Mouse (Mus musculus) hindbrain, embryonic 11.5 days (tissue): ENCODE data around the gene Masp2. TPM values are rescaled to one million over a fixed set of nuclear protein-coding genes. Genes with fewer than 3 reads are reported as not detected.

Experiments used
- ATAC-seq: fragments of 200-750 bp; cut with Nextera tagmentation; 2 replicates; pipeline ENCODE4 v1.8.0; 2017; ENCODE audit warnings: mild to moderate bottlenecking, moderate TSS enrichment, moderate library complexity; ENCODE audit not compliant: low FRiP score
- DNase-seq: peaks from one replicate; pipeline ENCODE4 v3.0.0-alpha.2; 2015; ENCODE audit warnings: low spot score
- H3K27ac ChIP-seq: fragments of 300-500 bp; sonication (generic); 2 replicates; pipeline ENCODE4 v1.5.1; 2014; ENCODE audit warnings: mild to moderate bottlenecking, low read depth, low read length
- H3K27me3 ChIP-seq: fragments of 300-500 bp; sonication (generic); 2 replicates; pipeline ENCODE4 v1.6.1; 2014; ENCODE audit warnings: mild to moderate bottlenecking, low read length, moderate library complexity, mixed read lengths; ENCODE audit not compliant: control insufficient read depth, insufficient read depth
- H3K36me3 ChIP-seq: fragments of 300-500 bp; sonication (generic); 2 replicates; pipeline ENCODE4 v1.6.1; 2014; ENCODE audit warnings: mild to moderate bottlenecking, low read length, moderate library complexity, mixed read lengths; ENCODE audit not compliant: control insufficient read depth, insufficient read depth
- H3K4me1 ChIP-seq: fragments of 300-500 bp; sonication (generic); replicated peaks from 2 replicates; pipeline ENCODE4 v1.6.1; 2014; ENCODE audit warnings: low read length, mixed read lengths; ENCODE audit not compliant: control insufficient read depth, insufficient read depth
- H3K4me2 ChIP-seq: fragments of 300-500 bp; sonication (generic); replicated peaks from 2 replicates; pipeline ENCODE4 v1.6.1; 2014; ENCODE audit warnings: mild to moderate bottlenecking, low read depth, low read length
- H3K4me3 ChIP-seq: fragments of 300-500 bp; sonication (generic); 2 replicates; pipeline ENCODE4 v1.5.1; 2014; ENCODE audit warnings: low read depth, low read length
- H3K9ac ChIP-seq: fragments of 300-500 bp; sonication (generic); 2 replicates; pipeline ENCODE4 v1.6.1; 2014; ENCODE audit warnings: low read depth, low read length
- H3K9me3 ChIP-seq: fragments of 300-500 bp; sonication (generic); 2 replicates; pipeline ENCODE4 v1.6.1; 2016; ENCODE audit warnings: low read length; ENCODE audit not compliant: control insufficient read depth
- WGBS: fragments of 180-500 bp; shearing (Covaris S2); extraction: QIAGEN DNeasy Blood & Tissue Kit; methylation state at CpG from one replicate; pipeline ENCODE4 v1.1.7; 2014; 5-methylcytosine and 5-hydroxymethylcytosine counted together
- polyA plus RNA-seq: library from polyadenylated mRNA; unstranded; fragments of >200 nt; fragmentation: Nextera tagmentation; extraction: Ambion mirVana; gene quantifications from 2 replicates; pipeline ENCODE4 v1.2.1, GENCODE M21; 2014

Gene Masp2
- polyA plus RNA-seq, 1 experiment from 2014 or later, result 0.25 TPM

GRCm38 (mm10) chr4:148654701-148655398 lies 52.5 kb downstream of the Masp2 start:
- H3K9me3 ChIP-seq, result no peaks in the 10 kb centered on the region
- DNase-seq (peak; percentile 54), ATAC-seq (peak; percentile 15; the same call in 1 of the 2 replicates)
- H3K9ac ChIP-seq, result no peak overlapping the region
- WGBS, result 84% methylated on average over 18 of the region's 18 CpGs
- 0 out of 2 replicates have a peak, but pooled peaks cover 2% of the 10 kb centered on the region for H3K4me1 ChIP-seq
- no peak overlapping the region for H3K4me3 ChIP-seq
- H3K27me3 ChIP-seq, result no peaks in the 10 kb centered on the region
- H3K36me3 ChIP-seq, result no peaks in the 10 kb centered on the region
- no peak overlapping the region for H3K27ac ChIP-seq
- H3K4me2 ChIP-seq, result no peak overlapping the region

GRCm38 (mm10) chr4:148656691-148657258 lies 54.4 kb downstream of the Masp2 start:
- no peak for ATAC-seq

DNA sequence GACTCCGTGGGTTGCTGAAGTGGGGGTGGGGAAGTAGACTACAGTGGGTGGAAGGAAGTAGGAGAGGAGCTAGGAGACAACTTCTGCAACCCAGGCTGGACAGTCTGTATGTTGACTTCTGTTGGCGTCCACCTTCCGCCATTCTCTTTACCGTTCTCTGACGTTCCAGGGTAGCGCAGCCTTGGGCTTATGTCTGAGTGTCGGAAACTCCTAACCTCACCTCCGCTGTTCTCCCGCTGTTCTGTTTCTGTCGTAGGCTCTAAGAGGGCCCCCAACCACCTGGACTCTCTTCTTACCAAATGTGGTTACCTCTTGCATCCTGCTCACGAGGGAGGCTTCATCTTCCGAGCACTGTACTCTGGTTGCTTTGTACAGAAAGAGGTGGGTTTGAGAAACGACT lies 55.4 kb downstream of the Masp2 start:
- Histone ChIP-seq H3K9ac (no peak overlapping the region), H3K27me3 (0 out of 2 replicates have a peak, but pooled peaks cover 2% of the 10 kb centered on the region), H3K4me1 (0 out of 2 replicates have a peak, but pooled peaks cover 2% of the 10 kb centered on the region), H3K4me3 (no peak overlapping the region), H3K4me2 (no peak overlapping the region), H3K27ac (no peak overlapping the region), H3K36me3 (no peaks in the 10 kb centered on the region), H3K9me3 (no peaks in the 10 kb centered on the region)
- DNase-seq (no peak), ATAC-seq (no peak)
- 88% methylated on average over 13 of the region's 13 CpGs for WGBS

More at GRCm38 (mm10) chr4:148656691-148657258, 54.4 kb downstream of the Masp2 start:
- Histone ChIP-seq H3K27me3 (0 out of 2 replicates have a peak, but pooled peaks cover 1% of the 10 kb centered on the region), H3K4me3 (no peak overlapping the region), H3K4me2 (no peak overlapping the region), H3K4me1 (0 out of 2 replicates have a peak, but pooled peaks cover under 1% of the 10 kb centered on the region), H3K9ac (no peak overlapping the region), H3K36me3 (no peaks in the 10 kb centered on the region), H3K9me3 (no peaks in the 10 kb centered on the region), H3K27ac (no peak overlapping the region)
- 43% methylated on average over 15 of the region's 15 CpGs for WGBS
- DNase-seq, result no peak

DNA sequence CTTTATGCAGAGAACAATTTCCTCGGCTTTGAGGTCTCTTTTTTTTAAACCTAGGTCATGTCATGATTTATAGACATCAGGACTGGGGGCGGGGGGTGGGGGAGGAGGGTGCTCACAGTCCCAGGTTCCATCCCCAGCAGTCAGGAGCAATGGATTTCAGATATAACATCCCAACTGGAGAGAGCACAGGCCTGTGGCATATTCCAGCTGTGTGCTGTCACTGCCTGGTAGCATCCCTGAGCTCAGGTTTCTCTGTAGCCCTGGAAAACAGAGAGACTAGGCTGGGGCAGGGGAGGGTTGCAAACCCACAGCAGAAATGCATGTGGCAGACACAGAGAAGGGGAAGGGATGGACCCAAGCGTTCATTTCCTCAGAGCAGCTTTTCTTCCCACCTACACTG lies 57.8 kb downstream of the Masp2 start:
- no peak overlapping the region for H3K9ac ChIP-seq
- no peak for ATAC-seq
- H3K27ac ChIP-seq, result no peak overlapping the region
- H3K27me3 ChIP-seq, result peaks cover 2% of the 10 kb centered on the region; the same call in 1 of the 2 replicates
- no peaks in the 10 kb centered on the region for H3K9me3 ChIP-seq
- WGBS, result 53% methylated on average over 3 of the region's 3 CpGs
- no peak overlapping the region for H3K4me2 ChIP-seq
- H3K4me1 ChIP-seq, result peaks cover 2% of the 10 kb centered on the region; the same call in 1 of the 2 replicates
- DNase-seq, result no peak
- H3K4me3 ChIP-seq, result no peak overlapping the region
- H3K36me3 ChIP-seq, result no peaks in the 10 kb centered on the region

DNA sequence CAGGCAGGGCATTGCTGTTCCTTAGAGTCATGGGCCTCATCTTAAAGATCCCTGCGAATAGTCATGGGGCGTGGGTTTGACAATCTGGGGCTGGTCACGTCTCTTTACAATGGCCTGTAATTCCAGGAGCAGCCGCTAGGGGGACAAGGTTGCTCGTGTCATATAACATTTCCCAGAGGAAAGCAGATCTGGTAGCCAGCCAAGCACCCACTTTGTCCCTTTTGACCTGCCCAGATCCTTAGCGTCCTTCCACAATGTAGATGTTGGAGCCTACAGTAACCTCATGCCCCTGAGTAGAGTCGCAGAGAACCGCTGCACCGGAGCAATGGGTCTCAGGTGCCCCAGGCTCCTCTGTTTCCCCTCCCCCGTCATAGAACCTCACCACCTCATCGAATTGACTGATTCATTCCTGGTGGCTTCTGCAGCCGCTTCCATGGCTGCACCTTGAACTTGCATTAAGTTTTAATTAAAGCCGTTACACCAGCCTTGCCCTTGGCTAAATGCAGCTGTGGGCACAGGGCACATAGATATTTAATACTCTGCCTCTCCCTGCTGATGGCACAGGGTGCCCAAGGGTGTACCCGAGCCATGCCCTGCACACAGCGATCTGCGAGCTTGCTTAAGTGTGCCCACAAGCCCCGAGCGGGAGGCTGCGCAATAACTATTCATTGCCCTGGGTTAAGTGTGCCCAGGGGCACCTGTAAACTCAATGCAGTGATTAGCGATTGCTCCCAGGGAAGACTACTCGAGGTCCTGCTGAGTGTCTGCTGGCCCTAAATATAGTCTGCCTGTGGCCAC lies 60.0 kb downstream of the Masp2 start:
- H3K27me3 ChIP-seq, result peaks cover 2% of the 10 kb centered on the region; the same call in 1 of the 2 replicates
- DNase-seq (peak; percentile 90), ATAC-seq (peak; percentile 47; the same call in 1 of the 2 replicates)
- H3K36me3 ChIP-seq, result no peaks in the 10 kb centered on the region
- 38% methylated on average over 21 of the region's 21 CpGs for WGBS
- H3K9me3 ChIP-seq, result no peaks in the 10 kb centered on the region
- H3K9ac ChIP-seq, result no peak overlapping the region
- H3K4me3 ChIP-seq, result no peak overlapping the region
- H3K27ac ChIP-seq, result no peak overlapping the region
- H3K4me2 ChIP-seq, result no peak overlapping the region
- H3K4me1 ChIP-seq, result peaks cover 2% of the 10 kb centered on the region; the same call in 1 of the 2 replicates

- WGBS, result 79% methylated on average over 7 of the region's 7 CpGs
Measured at GRCm38 (mm10) chr4:148663326-148663725, 61.0 kb downstream of the Masp2 start.

GRCm38 (mm10) chr4:148664021-148664420 lies 61.7 kb downstream of the Masp2 start:
- Histone ChIP-seq H3K4me3 (no peak overlapping the region), H3K9me3 (no peaks in the 10 kb centered on the region), H3K36me3 (no peaks in the 10 kb centered on the region), H3K9ac (no peak overlapping the region), H3K27me3 (peaks cover 2% of the 10 kb centered on the region; the same call in 1 of the 2 replicates), H3K27ac (no peak overlapping the region), H3K4me1 (peaks cover 2% of the 10 kb centered on the region; the same call in 1 of the 2 replicates), H3K4me2 (no peak overlapping the region)
- 53% methylated on average over 6 of the region's 6 CpGs for WGBS
- DNase-seq (no peak), ATAC-seq (peak; percentile 36)

More at GRCm38 (mm10) chr4:148663326-148663725, 61.0 kb downstream of the Masp2 start:
- Histone ChIP-seq H3K36me3 (no peaks in the 10 kb centered on the region), H3K4me3 (no peak overlapping the region), H3K9me3 (no peaks in the 10 kb centered on the region), H3K9ac (no peak overlapping the region), H3K27ac (no peak overlapping the region), H3K4me2 (no peak overlapping the region), H3K4me1 (peaks cover 2% of the 10 kb centered on the region; the same call in 1 of the 2 replicates), H3K27me3 (peaks cover 2% of the 10 kb centered on the region; the same call in 1 of the 2 replicates)
- no peak; the same call in 1 of the 2 replicates for ATAC-seq
- no peak for DNase-seq
